Mouse (Mus musculus) lung, postnatal 4 days (tissue): Measurements from ENCODE around the gene Gphb5.
"Not testable (repeated sequence)": the region's sequence is repeated elsewhere in the genome, so short reads cannot be mapped to it uniquely, and the experiment has no call there.

Experiments
- DNase-seq, 2 experiments: peaks; one replicate each; pipeline ENCODE4 v3.0.0; 2021

Gene Gphb5

DNA sequence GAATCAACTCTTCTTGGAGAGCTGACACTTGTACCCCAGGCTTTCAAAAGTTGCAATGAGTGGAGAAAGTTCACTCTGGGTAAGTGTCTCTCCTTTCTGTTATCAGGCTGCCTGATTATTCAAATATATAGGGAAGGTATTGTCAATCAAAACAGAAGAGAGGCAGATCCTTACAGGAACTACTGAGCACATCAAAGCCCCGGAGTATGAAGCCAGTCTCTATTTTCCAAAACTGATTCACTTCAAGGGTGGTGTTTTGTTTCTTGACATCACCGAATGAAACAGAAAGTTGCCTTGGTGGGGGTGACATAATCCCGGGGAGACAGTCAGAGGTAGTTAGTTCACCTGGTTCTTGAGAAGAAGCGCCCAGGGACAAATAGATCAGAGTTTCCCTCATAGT is at the start of gene Gphb5:
Gphb5 (minus strand) TSS at position 101 of the 400 bp plus-strand sequence.
- no peak for DNase-seq

DNA sequence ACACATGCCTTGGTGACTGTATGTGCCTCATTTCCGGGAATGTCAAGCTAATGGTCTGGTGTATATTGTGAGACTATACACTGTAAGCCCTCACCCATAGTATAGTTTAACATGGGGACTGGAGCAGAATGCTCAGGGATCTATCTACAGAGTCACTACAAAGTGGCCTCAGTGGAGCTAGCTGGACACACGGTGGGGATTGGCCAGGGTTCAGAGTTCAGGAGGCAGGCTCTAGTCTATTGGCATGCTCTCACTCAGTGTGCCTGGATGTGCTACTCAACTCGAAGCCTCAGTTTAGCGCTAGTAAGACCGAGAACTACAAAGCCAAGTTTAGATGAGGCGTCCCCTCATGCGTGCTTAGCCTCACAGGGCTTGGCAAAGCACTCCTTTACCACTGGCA is 49.6 kb upstream of the Gphb5 start:
- no peak for DNase-seq

DNA sequence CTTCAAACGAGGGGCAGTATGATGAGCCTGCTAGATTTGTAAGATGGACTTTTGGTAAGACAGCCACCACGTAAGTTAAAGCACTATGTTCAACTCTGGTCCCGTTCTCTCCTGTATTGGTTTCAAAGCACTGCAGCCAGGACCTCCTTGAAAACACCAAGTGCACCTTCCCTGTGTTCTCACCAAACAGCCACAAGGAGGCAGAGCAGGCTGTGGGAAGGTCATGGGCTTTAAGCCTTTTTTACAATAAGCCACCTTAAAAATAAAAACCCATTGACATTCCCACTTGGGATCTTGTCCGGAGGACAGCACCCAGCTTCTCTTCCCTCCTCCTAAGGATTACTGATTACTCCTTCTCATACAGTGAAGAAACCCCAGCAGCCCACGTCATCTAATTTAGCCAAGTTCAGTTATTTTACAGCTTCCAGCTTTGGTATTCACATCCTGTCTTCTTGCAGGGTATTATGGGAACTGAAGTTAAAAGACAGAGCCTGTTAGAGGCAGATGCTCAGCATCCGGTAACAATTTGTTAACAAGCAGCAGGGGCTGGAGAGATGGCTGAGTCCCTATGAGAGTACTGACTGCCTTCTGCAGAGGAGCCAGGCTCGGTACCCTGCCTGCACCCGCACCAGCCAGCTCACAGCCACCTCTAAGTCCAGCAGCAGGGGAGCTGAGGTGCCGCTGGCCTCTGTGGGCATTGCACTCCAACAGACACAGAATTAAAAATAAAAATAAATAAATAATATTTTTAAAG is 47.6 kb upstream of the Gphb5 start:
- peak in 1 of 2 experiments; percentile 53 for DNase-seq

DNA sequence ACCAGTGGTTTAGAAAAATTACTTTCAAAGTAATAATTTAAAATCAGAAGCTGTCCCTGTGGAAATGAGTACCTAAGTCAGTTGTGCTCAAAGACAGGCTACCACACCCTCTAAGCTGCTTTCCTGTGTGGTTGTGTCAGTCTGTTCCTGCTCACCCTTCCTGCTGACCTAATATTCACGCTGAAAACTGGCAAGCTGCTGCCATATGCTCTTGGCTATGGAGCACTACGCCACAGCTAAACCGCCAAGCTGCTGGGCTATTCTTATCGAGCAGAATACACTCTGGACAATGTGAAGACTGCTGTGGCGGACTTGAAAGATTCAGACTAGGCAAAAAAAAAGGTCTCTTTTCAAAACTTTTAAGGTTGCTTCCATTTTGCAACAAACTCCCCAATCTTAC is 44.0 kb upstream of the Gphb5 start:
- DNase-seq: no peak

DNA sequence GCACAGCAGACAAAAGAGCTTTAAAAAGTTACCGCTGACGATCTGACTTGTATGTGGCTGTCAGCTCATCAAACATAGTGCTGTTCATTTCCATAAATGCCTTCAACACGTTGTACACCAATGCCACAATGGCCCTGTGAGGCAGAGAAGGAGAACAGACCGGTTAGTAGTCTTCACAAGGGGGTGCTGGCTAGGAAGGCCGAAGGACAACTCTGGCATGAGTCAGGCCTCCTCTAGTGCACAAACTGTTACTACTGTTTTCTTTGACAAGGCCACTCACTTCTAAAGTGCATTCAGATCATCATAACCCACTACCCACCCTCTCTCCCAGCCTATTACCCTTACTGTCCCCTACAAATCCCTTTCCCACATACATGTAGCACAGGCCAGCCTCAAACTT is 43.1 kb upstream of the Gphb5 start:
- no peak for DNase-seq

DNA sequence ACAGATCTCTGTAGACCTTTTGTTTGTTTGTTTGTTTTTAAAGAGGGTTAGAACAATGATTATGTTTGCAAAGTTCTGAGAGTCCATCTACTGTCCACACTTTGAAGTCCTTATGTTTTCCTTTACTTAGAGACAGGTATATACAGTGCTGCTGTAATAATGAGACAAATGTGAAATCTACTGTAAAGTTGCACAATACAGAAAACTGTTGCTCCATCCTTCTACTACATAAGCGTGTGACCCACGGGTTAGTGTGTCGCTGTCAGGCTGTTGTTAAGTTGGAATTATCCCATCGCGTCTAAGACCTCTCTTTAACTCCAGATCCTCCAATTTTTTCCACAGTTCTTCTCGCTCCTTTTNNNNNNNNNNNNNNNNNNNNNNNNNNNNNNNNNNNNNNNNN is 36.9 kb upstream of the Gphb5 start:
- DNase-seq: no peak

DNA sequence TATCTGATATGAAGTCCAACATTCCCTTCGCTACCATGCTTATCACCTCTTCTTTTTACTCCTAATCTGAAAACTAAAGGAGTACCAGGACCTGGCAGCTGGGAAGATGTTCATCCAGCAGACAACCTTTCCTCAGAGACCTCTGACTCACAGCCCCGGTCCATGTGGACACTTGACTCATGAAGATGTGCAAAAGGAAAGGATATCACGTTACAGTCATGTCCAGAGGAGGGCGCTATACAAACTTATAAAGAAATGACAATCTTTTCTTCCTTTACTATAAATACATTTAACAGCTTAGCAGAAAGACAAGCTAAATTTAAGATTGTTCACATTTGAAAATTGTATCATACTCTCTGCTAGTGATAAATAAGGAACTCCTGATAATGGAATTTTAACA is 36.4 kb upstream of the Gphb5 start:
- no peak for DNase-seq

DNA sequence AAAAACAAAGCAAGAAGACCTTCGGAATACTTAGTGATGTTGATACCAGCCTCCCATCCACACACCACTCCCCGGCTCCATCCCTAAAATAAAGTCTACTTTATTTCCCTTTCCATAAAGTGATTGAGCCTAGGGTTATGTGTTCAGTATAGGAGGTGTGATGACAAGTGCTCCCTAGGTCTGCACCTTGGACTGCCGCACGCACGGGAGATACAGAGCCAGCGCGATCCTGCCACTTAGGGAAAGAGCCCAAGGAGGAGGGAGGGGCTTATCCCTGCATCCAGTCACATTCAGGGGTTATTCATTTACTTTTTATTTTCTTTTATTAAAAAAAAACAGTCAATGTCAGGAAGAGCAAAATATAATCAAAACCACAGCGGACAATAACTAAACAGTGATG is 34.0 kb upstream of the Gphb5 start:
- no peak for DNase-seq

DNA sequence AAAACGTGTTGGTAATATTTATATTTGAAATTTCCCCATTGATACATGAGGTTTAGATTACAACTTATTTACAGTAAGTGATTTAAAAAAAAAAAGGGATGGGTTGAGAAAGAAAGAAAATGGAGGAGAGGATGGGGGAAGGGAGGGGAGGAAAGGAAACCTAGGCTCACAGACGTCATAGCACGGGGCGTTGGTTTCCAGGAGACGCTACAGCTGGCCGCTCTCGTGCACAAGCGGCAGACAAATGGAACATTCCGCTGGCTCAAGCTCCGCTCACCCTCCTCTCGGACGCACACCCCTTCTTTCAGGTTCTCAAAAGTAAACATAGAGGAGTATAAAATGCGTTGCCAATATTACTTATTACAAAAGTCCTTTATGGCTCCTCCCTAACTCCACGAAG is 33.4 kb upstream of the Gphb5 start:
- peak; percentile 37 to 67 for DNase-seq

DNA sequence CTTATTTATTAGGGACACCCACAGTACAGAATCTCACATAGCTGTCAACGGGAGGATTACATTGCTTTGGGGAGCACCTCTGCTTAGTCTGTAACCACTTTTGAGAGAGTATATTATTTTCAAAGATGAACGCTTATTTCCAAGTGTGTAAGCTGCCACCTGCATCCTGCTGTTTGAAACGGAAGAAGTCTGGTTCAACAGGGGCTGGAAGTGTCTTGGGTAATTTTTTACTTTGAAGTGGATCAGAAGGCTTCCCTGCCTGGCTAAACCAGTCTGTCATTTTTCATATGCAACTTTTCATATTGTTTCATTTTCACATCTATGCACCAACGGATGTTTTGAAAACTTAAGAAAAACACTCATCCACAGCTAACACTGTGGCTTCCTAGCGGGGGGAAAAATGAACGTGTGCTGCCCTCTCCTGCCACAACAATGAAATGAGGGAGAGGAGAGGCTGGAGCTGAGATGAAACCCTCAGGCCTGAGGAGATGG is 32.9 kb upstream of the Gphb5 start:
- DNase-seq: peak; percentile 41 to 43

DNA sequence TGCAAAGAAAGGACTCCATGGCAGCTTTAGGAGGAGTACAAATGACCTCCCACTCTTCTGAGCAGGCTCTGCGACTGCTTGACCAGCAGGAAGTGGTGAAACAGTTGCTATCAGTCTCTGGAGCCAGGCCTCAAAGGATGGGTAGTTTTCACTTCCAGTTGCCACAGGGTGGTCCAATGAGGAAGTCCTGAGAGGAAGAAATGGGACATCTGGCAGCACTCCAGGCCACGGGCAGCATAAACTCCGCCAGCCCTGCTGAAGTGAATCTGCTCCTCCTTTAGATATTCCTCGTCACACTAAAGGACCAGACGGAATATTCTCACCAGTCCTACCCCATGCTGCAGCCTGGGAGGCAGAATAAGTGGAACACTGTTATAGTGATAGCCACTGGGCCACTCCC is 32.3 kb upstream of the Gphb5 start:
- peak; percentile 61 to 66 for DNase-seq

DNA sequence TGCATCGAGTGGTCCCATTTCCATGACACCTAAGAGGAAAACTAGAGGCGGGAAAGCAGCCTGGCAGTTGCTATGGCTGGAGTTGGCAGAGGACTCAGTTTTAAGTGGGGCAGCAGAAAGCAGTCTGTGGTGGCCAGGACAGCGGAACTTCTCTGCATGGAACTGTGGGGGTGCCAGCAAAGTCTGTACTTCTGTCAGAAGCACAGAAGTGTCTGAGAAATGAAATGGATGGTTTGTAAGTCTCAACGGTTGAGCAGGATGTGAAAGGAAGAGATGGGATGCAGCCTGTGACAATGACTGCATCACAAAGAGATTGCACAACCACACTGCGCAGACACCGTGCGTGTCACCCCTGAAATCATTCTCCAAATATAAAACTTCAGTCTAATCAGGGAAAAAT is 29.7 kb upstream of the Gphb5 start:
- DNase-seq: peak in 1 of 2 experiments; percentile 43

DNA sequence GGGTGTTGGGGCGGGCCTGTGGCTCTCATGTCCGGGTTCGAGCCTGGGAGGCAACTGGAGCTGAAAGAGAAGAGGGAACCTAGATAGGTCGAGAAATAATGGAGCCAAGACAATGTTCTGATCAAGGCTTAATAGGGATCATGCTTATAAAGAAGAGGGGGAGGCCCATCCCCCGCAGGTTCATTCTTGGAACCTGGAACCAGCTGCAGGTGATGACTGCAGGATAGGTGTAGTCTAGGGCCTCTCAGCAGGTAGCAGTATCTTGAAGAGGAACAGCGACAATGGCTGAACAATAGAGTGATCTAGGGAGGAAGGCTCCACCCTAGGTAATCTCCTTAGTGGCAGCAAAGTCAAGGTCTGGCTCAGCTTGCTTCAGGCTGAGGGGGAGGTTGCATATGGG is 15.8 kb upstream of the Gphb5 start:
- not testable (repeated sequence) for DNase-seq

DNA sequence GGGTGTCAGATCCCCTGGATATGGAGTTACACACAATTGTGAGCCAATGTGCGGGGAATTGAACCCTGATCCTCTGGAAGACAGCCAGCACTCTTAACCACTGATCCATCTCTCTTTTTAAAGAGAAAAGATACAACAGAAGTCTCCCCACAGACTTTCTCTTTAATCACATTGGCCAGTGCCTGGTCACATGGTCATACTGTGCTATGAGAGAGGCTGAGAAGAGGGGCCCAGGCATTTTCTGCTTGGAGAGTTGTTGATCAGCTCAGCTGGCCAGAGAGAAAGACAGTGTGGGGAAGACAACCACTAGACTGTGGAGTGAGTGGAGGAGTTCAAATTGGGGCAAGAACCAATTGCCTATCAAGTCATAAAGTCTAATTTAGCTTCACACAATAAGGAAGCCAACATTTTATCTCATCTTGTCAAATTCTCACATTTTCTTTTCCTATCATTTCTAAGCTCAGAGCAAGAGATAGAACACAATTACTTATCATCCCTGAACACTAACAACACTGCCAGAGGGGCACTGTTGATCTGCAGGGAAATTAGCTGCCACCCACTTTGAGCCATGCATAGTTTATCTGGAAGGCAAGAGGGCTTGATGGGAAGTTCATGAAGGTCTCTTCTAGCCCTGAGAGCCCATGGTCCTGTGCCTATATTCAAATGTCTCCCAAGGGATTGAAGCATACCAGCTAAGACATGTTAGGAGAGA is 13.3 kb upstream of the Gphb5 start:
- no peak for DNase-seq

DNA sequence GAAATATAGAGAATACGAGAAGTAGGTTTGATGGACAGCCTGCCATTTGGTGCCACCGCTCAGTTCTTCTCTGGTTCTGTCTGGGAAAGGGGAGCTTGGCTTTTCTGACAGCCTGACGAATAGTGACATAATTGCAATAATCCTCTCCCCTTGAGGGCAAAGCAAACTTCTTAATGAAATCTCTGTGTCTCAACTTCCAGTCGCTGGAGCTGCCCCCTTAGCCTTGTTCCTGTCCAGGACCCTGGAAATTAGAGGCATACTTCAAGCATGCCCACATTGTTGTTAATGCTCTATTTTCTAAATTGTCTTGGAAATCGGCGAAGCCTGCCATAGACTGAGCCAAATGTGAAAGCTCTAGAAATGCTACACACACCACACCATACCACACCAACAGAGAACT is 12.1 kb upstream of the Gphb5 start:
- DNase-seq: no peak

DNA sequence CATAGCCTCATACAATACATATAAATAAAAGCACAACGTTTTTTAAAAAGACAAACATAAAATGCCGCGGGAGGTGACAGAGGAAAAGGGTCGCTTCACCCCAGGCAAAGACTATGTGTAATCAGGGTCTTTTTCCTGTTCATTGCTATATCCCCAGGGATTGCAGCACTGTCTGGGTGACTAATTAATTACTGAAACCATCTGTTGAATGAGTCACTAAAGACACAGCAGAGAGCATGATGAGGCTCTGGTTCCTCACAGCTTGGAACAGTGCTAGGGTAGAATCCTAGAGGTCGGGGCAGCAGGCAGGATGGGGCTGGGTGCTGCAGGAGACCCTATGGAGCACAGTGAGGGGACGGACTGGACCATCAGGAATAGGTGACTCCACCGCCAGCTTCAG is 9.3 kb upstream of the Gphb5 start:
- DNase-seq: no peak

DNA sequence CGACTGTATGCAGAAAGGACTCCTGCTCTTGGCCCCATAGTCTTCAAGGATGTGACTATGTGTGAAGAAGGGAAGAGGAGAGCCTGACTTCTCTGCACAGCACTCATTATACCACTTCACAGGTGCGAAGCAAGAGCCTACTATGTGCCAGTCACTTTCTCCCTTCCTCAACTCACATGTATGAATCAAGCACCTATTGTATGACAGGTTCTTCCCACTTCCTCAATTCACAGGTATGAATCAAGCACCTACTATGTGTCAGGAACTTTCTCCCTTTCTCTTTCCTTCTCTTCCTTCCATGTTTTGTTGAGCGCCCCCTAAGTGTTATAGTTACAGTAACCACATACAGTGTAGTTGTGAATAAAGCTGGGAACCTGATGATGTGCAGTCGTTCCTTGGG is 8.2 kb upstream of the Gphb5 start:
- no peak for DNase-seq

DNA sequence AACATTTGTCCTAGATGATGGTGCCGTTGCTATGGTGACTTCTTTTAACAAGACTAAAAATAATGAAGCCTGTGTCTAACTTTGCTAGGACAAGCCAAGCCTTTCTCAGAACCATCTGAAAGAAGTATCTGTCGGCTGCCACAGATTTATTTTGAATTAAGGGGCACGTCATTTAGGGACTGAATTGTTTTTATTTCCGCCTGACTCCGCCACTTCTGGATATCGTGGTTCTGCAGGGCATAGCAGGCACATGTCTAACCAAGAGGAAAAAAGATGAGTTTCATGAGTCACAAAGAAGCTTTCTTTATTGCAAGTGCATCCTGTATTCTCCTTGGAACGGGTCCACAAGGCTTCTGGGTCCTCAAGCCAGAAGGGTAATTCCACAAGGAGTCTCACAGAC is 7.8 kb upstream of the Gphb5 start:
- no peak for DNase-seq

DNA sequence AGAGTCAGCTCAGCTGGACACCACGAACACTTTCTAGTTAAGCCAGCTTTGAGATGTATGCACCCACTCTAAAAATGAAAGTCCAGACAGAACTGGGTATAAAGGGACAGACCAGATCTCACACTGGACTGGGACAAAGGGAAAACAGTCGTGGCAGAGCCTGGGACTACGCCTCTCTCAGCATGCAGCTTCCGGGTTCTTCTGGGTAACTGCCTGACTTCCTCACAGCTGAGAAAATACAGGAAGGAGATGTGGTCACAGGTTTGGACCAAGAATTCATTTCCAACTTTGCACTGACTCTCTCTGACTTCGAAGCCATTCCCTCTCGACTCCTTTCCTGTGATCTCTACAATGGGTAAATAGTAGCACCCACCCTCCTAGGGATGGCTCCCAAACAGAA is 1.6 kb downstream of the Gphb5 start:
- peak in 1 of 2 experiments; percentile 12 for DNase-seq

DNA sequence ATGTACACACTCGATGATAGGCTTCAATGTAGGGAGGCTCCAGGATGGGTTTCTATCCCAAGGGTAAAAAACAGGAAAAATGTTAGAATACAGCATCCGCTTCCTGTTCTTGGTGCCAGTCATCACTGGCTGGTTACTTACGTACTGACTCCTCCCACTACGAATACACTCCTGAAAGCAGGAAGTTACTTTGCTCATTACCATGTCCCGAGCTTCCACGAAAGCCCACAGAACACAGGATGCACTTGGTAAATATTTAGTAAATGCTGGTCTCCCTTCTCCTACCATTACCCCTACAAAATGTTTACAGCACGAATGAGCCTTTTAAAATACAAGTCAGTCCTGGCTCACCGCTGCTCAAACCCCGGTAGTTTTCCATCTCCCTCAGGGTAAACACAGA is 3.6 kb downstream of the Gphb5 start:
- DNase-seq: peak in 1 of 2 experiments; percentile 24

DNA sequence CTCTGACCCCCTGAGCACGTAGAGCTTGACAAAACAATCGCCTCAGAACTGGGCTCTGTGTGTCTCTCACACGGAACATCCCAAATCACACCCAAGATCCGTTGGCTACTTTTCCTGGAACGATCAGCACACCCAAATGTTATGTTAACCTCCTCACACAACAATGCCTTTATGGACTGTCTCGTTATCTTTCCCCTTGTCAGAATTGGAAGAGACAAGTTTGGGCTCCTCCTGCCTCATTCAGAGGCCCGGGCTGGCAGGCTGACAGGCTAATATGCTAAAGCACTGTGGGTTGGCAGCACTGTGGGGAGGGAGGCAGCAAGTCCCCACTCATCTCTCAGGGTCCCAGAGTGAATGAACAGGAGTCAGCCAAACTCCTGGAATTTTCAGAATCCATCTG is 19.5 kb downstream of the Gphb5 start:
- no peak for DNase-seq

DNA sequence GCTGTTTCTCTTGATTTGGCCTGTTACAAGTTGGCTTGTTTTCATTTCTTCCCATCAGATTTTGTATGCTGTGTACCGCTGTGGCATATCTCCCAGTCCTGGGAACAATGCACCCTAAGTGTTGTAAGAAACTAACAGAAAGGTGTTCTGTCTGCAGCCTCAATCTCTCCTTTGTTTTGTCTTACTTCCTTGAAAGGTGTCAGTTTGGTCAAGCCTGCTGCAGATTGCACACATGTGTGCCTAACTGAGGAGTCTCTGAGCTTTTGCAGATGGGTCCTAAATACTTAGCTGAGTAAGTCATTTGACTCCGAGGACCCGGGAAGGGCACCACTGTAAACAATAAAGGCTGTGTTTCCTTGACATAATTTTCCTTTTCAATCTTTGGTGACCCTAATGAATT is 20.0 kb downstream of the Gphb5 start:
- DNase-seq: no peak

DNA sequence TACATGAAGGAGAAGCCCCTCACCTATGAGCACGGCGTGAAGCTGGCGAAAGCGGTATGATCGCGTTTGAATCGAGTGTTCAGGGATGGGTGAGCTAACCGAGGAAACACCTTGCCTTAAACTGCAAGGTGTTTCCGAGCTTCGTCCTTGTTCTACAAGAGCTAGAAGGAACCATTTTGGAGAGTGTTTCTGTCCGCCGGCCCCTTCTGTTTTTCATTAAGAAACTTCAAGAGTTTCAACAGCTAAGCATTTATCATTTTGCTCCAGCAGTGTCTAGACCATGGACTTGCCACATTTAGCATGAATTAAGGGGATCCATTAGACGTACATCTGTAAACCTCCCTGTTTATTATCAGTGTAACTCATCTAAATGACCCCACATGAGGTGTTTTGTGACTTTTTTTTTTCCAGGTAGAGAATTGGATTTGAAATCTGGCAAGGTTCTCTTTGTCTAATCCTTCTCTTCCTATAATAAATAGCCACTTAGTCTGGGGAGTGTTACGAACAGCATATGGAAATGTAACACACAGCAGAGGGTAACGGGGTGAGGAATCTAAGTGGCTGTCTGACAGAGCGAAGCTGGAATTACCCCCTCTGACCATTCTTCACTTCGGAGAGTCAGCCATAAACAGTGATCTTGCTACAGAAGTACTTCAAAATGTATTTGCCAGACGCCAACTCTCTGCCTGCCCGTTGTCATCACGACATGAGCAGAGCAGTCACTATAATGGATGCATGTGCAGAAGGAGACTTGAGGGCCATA is 22.4 kb downstream of the Gphb5 start:
- DNase-seq: no peak

DNA sequence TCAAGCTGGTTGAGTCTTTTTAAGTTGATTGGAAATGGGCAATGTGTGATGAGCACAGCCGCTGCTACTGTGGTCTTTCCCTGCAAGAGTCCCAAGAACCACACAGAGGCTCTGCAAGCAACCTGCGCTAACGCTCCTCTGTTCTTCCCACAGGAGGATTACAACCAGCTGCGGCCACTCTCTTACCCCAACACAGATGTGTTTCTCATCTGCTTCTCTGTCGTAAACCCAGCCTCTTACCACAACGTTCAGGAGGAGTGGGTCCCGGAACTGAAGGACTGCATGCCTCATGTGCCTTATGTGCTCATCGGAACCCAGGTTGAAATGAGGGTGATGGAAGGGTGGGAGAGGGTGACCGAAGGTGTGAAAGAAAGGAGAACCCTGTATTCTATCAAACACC is 25.1 kb downstream of the Gphb5 start:
- DNase-seq: no peak
